Mouse (Mus musculus): ENCODE results near the gene D330020A13Rik. TPM values are rescaled to one million over a fixed set of nuclear protein-coding genes. Genes with fewer than 3 reads are reported as not detected.
A peak's percentile ranks its signal among the peaks of the same experiment; 100 is the strongest.

Gene D330020A13Rik
- 0.27 TPM in 1 of 2 replicates, not detected in the other for polyA plus RNA-seq (2016; fragmentation: Nextera tagmentation; extraction: Ambion mirVana)

DNA sequence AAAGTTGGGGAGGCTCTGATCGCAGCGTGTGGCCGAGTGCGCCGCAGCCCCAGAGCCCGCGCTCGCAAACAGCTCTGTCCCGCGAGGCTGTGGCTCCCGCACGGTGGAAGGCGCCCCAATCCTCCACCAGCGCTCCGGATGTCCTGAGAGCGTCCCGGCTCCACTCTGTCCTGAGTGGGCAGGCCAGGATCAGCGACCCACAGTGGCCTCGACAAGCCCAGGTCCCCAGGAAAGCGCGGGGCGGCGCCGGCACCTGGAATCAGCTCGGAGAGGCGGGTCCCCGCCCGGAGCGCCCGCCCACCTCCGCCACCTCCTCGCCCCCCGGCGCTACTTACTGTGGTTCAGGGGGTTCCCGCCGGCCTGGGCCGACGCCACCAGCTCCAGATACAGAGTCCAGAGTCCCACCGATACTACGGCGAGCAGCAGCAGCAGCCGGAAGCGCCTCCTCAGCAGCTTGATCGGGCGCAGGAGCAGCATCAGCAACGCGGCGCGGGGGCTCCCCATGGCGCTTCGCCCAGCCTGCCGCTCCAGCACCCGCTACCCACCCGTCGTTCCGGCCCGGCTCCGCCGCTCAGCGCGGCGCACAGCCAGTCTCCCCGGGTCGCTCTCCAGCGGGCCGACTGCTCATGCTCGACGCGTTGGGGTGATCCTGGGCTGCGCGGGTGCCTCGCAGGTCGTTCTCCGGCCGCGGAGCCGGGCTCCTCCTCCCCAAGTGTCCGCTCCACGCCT lies at the start of gene D330020A13Rik, which contains the start of gene B4galnt3:
TSS of gene D330020A13Rik (plus strand) at position 309 of the 729 bp plus-strand sequence.
TSS of gene B4galnt3 (minus strand) at position 504 of the 729 bp plus-strand sequence.
- WGBS = under 1% methylated on average over 78 of the region's 79 CpGs
- Histone ChIP-seq H3K27ac (peak within 1 kb of the TSS; percentile 82), H3K36me3 (no peaks in the 10 kb centered on the region), H3K4me1 (peaks cover 15% of the 10 kb centered on the region), H3K9me3 (no peaks in the 10 kb centered on the region), H3K27me3 (ENCODE audit: insufficient read depth, poor library complexity, severe bottlenecking) (peaks cover 37% of the 10 kb centered on the region), H3K4me3 (peak within 1 kb of the TSS; percentile 84)
- no peak for DNase-seq (ENCODE audit: low spot score)

DNA sequence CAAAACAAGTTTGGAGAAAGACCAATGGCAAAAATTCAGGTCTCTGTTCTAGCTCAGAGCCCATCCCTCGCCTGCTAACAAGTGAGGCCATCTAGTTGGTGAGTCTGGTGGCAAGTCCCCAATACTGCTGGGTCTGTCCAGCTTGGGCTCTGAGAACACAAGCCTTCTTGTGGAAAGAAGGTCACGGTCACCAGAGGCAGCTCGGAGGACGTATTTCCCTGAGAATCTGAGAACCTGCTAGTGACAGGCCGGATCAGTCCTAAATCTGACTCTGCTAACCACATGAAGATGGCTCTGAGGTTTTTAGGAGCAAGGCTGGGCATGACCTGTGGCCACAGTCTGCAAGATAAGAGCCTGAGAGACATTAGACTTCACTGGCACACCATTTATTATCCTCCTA lies 47.5 kb upstream of the D330020A13Rik start:
- Histone ChIP-seq H3K27ac (no peak overlapping the region), H3K4me3 (no peak overlapping the region), H3K4me1 (peaks cover 3% of the 10 kb centered on the region; the same call in 1 of the 2 replicates), H3K27me3 (ENCODE audit: insufficient read depth, poor library complexity, severe bottlenecking) (no peaks in the 10 kb centered on the region), H3K36me3 (no peaks in the 10 kb centered on the region), H3K9me3 (no peaks in the 10 kb centered on the region)
- WGBS = 70% methylated on average over 5 of the region's 5 CpGs
- no peak for DNase-seq (ENCODE audit: low spot score)

DNA sequence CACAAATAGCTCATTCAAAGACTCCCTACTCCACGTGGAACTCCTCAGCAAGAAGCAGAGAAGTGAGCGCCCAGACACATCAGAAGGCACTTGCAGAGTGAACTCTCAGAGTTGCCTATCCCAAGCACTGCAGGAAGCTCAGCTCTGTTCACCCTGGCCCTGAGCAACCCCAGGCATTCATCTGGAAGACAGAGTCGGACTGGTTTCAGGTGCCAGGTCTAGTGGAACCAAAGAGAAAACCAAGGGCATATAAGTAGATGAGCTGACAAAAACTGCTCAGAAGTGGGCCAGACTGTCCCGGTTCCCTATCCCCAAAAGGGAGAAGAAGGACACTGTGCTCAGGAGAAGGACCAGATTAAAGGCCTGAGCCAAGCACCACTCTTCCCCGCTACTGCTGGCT lies 44.3 kb upstream of the D330020A13Rik start:
- no peak overlapping the region for H3K4me3 ChIP-seq
- H3K27ac ChIP-seq = no peak overlapping the region
- no peaks in the 10 kb centered on the region; the same call in 1 of the 2 replicates for H3K27me3 ChIP-seq (ENCODE audit: insufficient read depth, poor library complexity, severe bottlenecking)
- DNase-seq (ENCODE audit: low spot score) = no peak
- no peaks in the 10 kb centered on the region for H3K9me3 ChIP-seq
- 67% methylated on average over 5 of the region's 5 CpGs for WGBS
- H3K36me3 ChIP-seq = no peaks in the 10 kb centered on the region
- H3K4me1 ChIP-seq = 0 out of 2 replicates have a peak, but pooled peaks cover 2% of the 10 kb centered on the region

DNA sequence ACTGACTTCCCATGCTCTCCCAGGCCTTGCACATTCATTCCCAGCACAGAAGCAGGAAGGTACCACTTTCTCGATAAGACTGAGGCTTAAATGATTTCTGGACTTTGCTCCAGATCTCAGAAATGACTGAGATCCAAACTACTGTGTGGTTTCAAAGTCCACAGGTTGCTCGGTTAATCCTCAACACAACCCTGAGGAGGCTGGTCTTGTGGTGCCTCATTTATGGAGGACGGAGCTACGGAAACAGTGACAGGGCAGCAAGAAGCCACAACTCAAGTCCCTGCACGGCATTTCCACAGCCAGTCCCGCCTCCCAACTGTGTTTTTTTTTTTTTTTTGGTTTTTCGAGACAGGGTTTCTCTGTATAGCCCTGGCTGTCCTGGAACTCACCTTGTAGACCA lies 43.2 kb upstream of the D330020A13Rik start:
- H3K9me3 ChIP-seq = no peaks in the 10 kb centered on the region
- WGBS = 72% methylated on average over 7 of the region's 7 CpGs

DNA sequence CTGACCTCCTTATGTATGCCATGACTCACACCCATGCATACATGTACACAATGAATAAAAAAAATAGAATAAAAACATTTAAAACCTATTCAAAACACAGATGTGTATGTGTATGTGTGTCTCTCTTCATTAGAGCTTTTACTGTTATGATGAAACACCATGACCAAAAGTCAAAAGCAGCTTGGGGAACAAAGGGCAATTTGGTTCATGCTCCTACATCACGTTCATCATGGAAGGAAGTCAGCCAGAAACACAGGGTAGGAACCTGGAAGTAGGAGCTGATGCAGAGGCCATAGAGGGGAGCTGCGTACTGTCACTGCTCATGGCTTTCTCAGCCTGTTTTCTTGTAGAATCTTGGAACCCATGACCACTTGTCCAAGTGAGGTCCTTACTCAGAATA lies 41.4 kb upstream of the D330020A13Rik start:
- Histone ChIP-seq H3K27me3 (ENCODE audit: insufficient read depth, poor library complexity, severe bottlenecking) (no peaks in the 10 kb centered on the region; the same call in 1 of the 2 replicates), H3K9me3 (no peaks in the 10 kb centered on the region), H3K4me3 (no peak overlapping the region), H3K4me1 (peaks cover 10% of the 10 kb centered on the region; the same call in 1 of the 2 replicates), H3K36me3 (no peaks in the 10 kb centered on the region), H3K27ac (no peak overlapping the region)
- WGBS = 76% methylated on average over 2 of the region's 2 CpGs
- no peak for DNase-seq (ENCODE audit: low spot score)

More for the DNA sequence above, 43.2 kb upstream of the D330020A13Rik start:
- no peak overlapping the region for H3K4me3 ChIP-seq
- H3K4me1 ChIP-seq = peaks cover 10% of the 10 kb centered on the region; the same call in 1 of the 2 replicates
- H3K27me3 ChIP-seq (ENCODE audit: insufficient read depth, poor library complexity, severe bottlenecking) = no peaks in the 10 kb centered on the region; the same call in 1 of the 2 replicates
- no peak for DNase-seq (ENCODE audit: low spot score)
- H3K27ac ChIP-seq = no peak overlapping the region
- H3K36me3 ChIP-seq = no peaks in the 10 kb centered on the region

DNA sequence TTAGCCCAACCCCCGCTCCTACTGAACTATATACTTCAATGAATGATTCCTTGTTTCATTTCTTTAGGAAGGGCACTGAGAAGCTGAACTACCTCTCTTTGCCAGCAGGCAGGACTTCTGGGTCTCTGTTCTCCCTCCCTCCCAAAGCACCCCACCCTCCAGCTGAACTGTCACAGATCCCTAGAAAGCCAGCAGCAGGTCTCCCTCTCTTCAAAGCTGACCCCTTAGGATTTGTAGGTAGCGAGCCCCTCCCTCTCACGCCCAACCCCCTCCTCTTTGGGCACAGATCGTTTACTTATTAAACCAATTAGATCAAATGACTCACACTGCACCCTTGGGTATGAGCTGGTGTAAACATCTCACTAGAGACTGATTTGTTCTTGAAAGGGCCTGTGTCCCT lies 39.5 kb upstream of the D330020A13Rik start:
- no peak for DNase-seq (ENCODE audit: low spot score)
- H3K9me3 ChIP-seq = no peaks in the 10 kb centered on the region
- no peaks in the 10 kb centered on the region; the same call in 1 of the 2 replicates for H3K27me3 ChIP-seq (ENCODE audit: insufficient read depth, poor library complexity, severe bottlenecking)
- H3K4me1 ChIP-seq = peaks cover 10% of the 10 kb centered on the region; the same call in 1 of the 2 replicates
- H3K36me3 ChIP-seq = no peaks in the 10 kb centered on the region
- no peak overlapping the region for H3K4me3 ChIP-seq
- WGBS = 57% methylated on average over 4 of the region's 4 CpGs
- no peak overlapping the region for H3K27ac ChIP-seq

DNA sequence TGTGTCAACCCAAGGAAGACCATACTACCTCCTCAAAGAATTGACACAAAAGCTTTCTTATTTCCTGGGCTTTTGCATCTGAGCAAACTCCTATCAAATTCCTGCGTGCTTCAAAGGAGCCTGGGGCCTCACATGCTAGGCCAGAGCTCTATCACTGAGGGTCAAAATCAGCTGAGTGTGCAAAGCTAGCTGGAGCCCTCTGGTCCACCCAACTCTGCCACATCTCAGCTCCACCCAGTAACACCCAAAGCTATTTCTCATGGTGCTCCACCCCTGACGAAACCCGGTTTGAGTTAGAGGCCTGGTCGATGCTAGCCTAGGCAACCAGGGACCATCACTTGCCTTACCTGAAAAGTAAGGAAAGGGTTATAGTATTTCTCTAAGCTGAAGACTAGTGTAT lies 39.0 kb upstream of the D330020A13Rik start:
- Histone ChIP-seq H3K27me3 (ENCODE audit: insufficient read depth, poor library complexity, severe bottlenecking) (no peaks in the 10 kb centered on the region; the same call in 1 of the 2 replicates), H3K27ac (no peak overlapping the region), H3K9me3 (no peaks in the 10 kb centered on the region), H3K4me1 (peaks cover 10% of the 10 kb centered on the region; the same call in 1 of the 2 replicates), H3K36me3 (no peaks in the 10 kb centered on the region), H3K4me3 (no peak overlapping the region)
- WGBS = 49% methylated on average over 4 of the region's 4 CpGs
- no peak for DNase-seq (ENCODE audit: low spot score)

DNA sequence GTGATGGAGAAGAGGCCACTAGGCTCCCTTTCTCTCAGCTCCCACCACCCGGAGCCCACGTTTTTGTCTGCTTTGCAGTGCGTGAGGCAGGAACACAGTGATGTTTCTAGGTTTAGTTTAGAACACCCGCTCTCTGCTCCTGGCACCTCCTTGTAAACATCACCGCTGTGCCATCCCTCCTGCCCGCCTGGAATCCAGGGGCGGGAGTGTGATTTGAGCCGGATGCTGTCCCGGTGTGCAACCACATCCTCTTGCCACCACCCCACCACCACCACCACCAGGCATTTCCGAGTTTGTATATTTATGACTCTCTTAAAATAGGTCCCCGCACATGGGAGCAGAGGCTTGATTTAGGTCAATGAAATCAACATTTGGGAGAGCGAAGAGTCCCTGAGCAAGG lies 38.5 kb upstream of the D330020A13Rik start:
- peaks cover 10% of the 10 kb centered on the region; the same call in 1 of the 2 replicates for H3K4me1 ChIP-seq
- H3K4me3 ChIP-seq = no peak overlapping the region
- no peaks in the 10 kb centered on the region for H3K36me3 ChIP-seq
- DNase-seq (ENCODE audit: low spot score) = no peak
- 91% methylated on average over 12 of the region's 12 CpGs for WGBS
- no peak overlapping the region for H3K27ac ChIP-seq
- no peaks in the 10 kb centered on the region for H3K9me3 ChIP-seq
- H3K27me3 ChIP-seq (ENCODE audit: insufficient read depth, poor library complexity, severe bottlenecking) = no peaks in the 10 kb centered on the region; the same call in 1 of the 2 replicates

DNA sequence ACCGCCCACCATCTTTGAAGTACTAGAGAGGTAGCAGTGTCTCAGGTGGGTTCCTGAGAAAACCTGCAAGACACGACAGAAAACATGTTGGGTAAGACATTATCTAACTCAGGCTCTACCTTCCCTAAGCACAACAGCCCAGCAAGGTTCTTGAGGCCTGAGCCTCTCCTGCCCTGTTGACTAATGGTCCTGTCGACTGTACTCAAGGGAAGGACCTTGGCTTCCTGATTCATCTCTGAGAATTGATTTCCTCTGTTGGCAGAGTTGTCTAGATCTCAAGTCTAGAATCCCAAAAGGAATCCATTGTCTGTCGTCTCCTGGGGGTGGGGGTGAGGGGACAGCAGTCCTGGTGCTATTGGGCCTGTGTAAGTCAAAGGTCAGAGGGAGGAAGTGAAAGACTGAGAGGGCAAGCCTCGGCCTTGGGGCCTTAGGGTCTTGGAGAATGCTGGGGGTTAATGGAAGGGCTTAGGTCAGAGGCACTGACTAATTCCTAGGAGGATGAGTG lies 37.7 kb upstream of the D330020A13Rik start:
- no peaks in the 10 kb centered on the region for H3K9me3 ChIP-seq
- peaks cover 11% of the 10 kb centered on the region for H3K4me1 ChIP-seq
- no peaks in the 10 kb centered on the region for H3K36me3 ChIP-seq
- no peaks in the 10 kb centered on the region; the same call in 1 of the 2 replicates for H3K27me3 ChIP-seq (ENCODE audit: insufficient read depth, poor library complexity, severe bottlenecking)
- no peak for DNase-seq (ENCODE audit: low spot score)
- no peak overlapping the region for H3K27ac ChIP-seq
- H3K4me3 ChIP-seq = no peak overlapping the region
- 57% methylated on average over 5 of the region's 5 CpGs for WGBS

DNA sequence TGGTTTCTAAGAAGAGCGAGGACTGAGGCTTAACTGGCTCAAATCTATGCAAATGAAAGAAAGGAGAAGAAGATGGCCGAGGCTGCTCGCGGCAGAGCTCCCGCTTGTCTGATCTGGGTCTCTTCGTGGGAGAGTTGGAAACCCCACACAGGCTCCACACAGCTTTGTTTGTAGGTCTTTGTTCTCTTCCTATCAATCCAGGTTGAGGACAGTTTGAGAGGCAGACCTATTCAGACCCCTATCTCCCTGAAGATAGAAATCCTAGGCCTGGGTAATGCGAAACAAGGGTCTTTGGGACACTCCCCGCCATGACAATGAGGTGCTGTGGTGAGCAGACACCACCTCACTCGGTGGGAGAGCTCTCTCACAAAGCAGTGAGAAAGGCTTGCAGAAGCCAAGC lies 34.7 kb upstream of the D330020A13Rik start:
- H3K27me3 ChIP-seq (ENCODE audit: insufficient read depth, poor library complexity, severe bottlenecking) = no peaks in the 10 kb centered on the region
- DNase-seq (ENCODE audit: low spot score) = no peak
- peaks cover 40% of the 10 kb centered on the region for H3K4me1 ChIP-seq
- no peaks in the 10 kb centered on the region for H3K36me3 ChIP-seq
- H3K27ac ChIP-seq = no peak overlapping the region
- H3K4me3 ChIP-seq = no peak overlapping the region
- no peaks in the 10 kb centered on the region for H3K9me3 ChIP-seq
- WGBS = 36% methylated on average over 9 of the region's 9 CpGs

DNA sequence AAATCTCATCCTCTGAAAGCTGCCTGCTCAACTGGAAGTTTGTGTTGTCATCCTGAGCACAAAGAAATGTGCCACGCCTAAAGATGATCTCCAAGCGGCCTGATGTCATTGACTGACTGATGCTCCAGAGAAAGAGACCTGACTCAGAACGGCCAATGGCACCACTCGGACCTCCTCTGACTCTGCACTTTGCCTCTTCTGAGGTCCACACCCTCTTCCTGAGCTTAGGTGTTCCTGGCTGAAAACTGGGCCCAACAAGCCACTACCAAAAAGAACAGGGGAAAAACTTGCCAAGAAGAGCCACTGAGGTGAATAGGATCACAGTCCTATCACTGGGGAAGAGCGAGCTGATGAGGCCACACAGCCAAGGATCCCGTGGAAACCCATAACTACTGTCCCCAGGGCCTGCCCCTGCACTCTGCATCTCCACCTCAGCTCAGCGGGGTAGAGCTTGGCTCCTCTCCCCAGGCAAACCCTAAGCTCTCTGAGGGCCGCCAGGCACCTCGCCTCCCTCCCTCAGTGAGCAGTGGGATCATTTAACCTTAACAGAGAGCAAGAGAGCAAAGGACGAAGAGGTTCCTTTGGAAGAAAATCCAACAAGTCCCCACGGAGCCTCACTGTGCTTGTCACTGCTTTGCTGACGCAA lies 31.2 kb upstream of the D330020A13Rik start:
- Histone ChIP-seq H3K9me3 (no peaks in the 10 kb centered on the region), H3K36me3 (no peaks in the 10 kb centered on the region), H3K27me3 (ENCODE audit: insufficient read depth, poor library complexity, severe bottlenecking) (no peaks in the 10 kb centered on the region), H3K4me3 (no peak overlapping the region), H3K4me1 (peaks cover 35% of the 10 kb centered on the region), H3K27ac (peak overlapping the region; percentile 69)
- WGBS = 53% methylated on average over 12 of the region's 12 CpGs
- DNase-seq (ENCODE audit: low spot score) = no peak

DNA sequence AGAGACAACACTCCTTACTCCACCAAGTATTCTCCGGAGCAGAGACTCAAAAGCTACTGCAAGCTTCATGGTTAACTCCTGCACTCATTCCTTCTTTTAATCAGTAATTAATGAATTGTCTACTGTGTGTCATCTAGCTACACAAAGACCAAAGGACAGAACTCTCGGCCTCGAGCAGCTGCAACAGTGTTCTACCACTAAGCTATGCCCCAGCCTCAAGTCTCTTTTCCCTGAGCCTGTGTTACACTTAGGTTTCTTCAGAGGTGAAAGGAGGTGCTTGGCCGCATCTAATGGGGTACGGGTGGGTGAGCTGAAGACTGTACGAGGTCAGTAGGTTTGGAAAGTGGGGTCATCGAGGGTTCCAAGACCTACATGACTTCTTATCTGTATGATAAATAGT lies 30.6 kb upstream of the D330020A13Rik start:
- Histone ChIP-seq H3K36me3 (no peaks in the 10 kb centered on the region), H3K27me3 (ENCODE audit: insufficient read depth, poor library complexity, severe bottlenecking) (no peaks in the 10 kb centered on the region), H3K27ac (peak overlapping the region; percentile 69), H3K4me3 (no peak overlapping the region), H3K4me1 (peaks cover 36% of the 10 kb centered on the region), H3K9me3 (no peaks in the 10 kb centered on the region)
- DNase-seq (ENCODE audit: low spot score) = no peak
- 70% methylated on average over 7 of the region's 7 CpGs for WGBS

DNA sequence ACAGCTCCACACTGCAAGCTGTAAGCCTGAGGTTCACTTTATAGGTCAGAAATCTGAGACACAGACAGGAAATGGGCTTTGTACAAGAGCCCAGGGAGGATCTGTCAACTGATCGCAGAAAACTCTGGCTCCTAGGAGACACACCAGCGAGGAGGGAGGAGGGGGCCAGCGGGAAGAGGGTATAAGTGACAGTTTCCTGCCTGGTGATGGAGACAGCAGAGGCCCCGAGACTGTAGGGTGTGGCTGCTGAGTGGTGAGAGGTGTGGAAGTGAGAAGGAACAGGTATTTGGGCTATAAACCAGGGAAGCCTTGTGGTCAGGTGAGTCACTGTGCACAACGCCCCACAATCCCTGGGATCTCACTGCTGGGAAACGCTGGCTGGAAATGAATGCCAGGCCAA lies 30.0 kb upstream of the D330020A13Rik start:
- no peak overlapping the region for H3K4me3 ChIP-seq
- no peak for DNase-seq (ENCODE audit: low spot score)
- WGBS = 24% methylated on average over 6 of the region's 6 CpGs
- H3K27ac ChIP-seq = no peak overlapping the region
- no peaks in the 10 kb centered on the region for H3K9me3 ChIP-seq
- peaks cover 36% of the 10 kb centered on the region for H3K4me1 ChIP-seq
- H3K36me3 ChIP-seq = no peaks in the 10 kb centered on the region
- no peaks in the 10 kb centered on the region for H3K27me3 ChIP-seq (ENCODE audit: insufficient read depth, poor library complexity, severe bottlenecking)
